Mouse (Mus musculus) midbrain, postnatal 0 days (tissue): ENCODE data around the gene AC140267.1. TPM values are rescaled to one million over a fixed set of nuclear protein-coding genes. Genes with fewer than 3 reads are reported as not detected.
A peak's percentile ranks its signal among the peaks of the same experiment; 100 is the strongest.

ENCODE experiments used
- ATAC-seq: fragments of 200-750 bp; cut with Nextera tagmentation; 2 replicates; pipeline ENCODE4 v1.8.0; 2017; ENCODE audit warnings: moderate number of reproducible peaks, mild to moderate bottlenecking, moderate TSS enrichment, moderate library complexity; ENCODE audit not compliant: low FRiP score
- DNase-seq: peaks from one replicate; pipeline ENCODE4 v3.0.0-alpha.2; 2015; ENCODE audit warnings: low spot score
- H3K27ac ChIP-seq: fragments of 300-500 bp; sonication (generic); 2 replicates; pipeline ENCODE4 v1.5.1; 2014; ENCODE audit warnings: low read depth, mild to moderate bottlenecking, low read length, mixed read lengths
- H3K27me3 ChIP-seq: fragments of 300-500 bp; sonication (generic); 2 replicates; pipeline ENCODE4 v1.6.1; 2014; ENCODE audit warnings: low read length, control low read depth, mixed read lengths; ENCODE audit not compliant: insufficient read depth
- H3K36me3 ChIP-seq: fragments of 300-500 bp; sonication (generic); 2 replicates; pipeline ENCODE4 v1.6.1; 2014; ENCODE audit warnings: low read length, control low read depth, mixed read lengths; ENCODE audit not compliant: insufficient read depth
- H3K4me1 ChIP-seq: fragments of 300-500 bp; sonication (generic); 2 replicates; pipeline ENCODE4 v1.6.1; 2014; ENCODE audit warnings: mild to moderate bottlenecking, control low read depth, antibody characterized with exemption, low read length, mixed read lengths; ENCODE audit not compliant: insufficient read depth
- H3K4me2 ChIP-seq: fragments of 300-500 bp; sonication (generic); 2 replicates; pipeline ENCODE4 v1.6.1; 2014; ENCODE audit warnings: low read depth, mild to moderate bottlenecking, low read length, mixed read lengths; ENCODE audit not compliant: poor library complexity, severe bottlenecking
- H3K4me3 ChIP-seq: fragments of 300-500 bp; sonication (generic); 2 replicates; pipeline ENCODE4 v1.5.1; 2014; ENCODE audit warnings: low read depth, mild to moderate bottlenecking, low read length, moderate library complexity
- H3K9ac ChIP-seq: fragments of 300-500 bp; sonication (generic); replicated peaks from 2 replicates; pipeline ENCODE4 v1.6.1; 2014; ENCODE audit warnings: mild to moderate bottlenecking, low read length, moderate library complexity, mixed read lengths; ENCODE audit not compliant: poor library complexity, severe bottlenecking
- H3K9me3 ChIP-seq: fragments of 300-500 bp; sonication (generic); 2 replicates; pipeline ENCODE4 v1.6.1; 2016; ENCODE audit warnings: low read length, control low read depth
- CTCF ChIP-seq: IDR thresholded peaks from 2 replicates; pipeline ENCODE4 v1.5.1; 2016; ENCODE audit warnings: antibody characterized with exemption, mild to moderate bottlenecking
- WGBS: fragments of 180-500 bp; shearing (Covaris S2); extraction: QIAGEN DNeasy Blood & Tissue Kit; methylation state at CpG from one replicate; pipeline ENCODE4 v1.1.7; 2014; 5-methylcytosine and 5-hydroxymethylcytosine counted together
- polyA plus RNA-seq: library from polyadenylated mRNA; unstranded; fragments of >200 nt; fragmentation: Nextera tagmentation; extraction: Ambion mirVana; gene quantifications from 2 replicates; pipeline ENCODE4 v1.2.1, GENCODE M21; 2015
- total RNA-seq: library from RNA; depleted of rRNA; stranded (reverse); fragments of >200 nt; gene quantifications from 2 replicates; pipeline ENCODE4 v1.2.3, GENCODE M21; 2014

AC140267.1 gene
- total and polyA plus RNA-seq, 2 experiments from 2014 or later = 5.6 TPM; not detected in 1

DNA sequence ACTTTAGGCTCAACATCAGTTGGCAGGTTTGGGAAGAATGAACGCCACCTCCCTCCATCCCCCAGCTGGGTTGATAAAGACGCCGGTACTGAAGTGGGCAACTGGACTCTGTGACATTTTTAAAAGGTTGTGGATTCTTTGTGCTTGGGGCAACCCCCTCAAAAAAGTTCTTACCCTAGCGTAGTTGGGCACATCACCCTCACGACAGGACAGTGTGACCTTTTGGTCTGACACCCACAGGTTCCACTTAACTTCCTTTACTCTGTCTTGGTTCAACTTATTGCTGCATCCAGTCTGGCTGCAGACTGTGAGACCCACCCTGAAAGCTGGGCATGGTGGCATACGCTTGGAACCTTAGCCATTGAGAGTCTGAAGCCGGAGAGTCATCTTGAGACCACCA lies 11.9 kb upstream of the AC140267.1 start:
- ATAC-seq (no peak), DNase-seq (no peak)
- no peak for TF ChIP-seq CTCF
- Histone ChIP-seq H3K4me3 (no peak overlapping the region), H3K27ac (no peak overlapping the region), H3K4me2 (no peak overlapping the region), H3K27me3 (no peaks in the 10 kb centered on the region), H3K9me3 (no peaks in the 10 kb centered on the region), H3K36me3 (no peaks in the 10 kb centered on the region), H3K4me1 (no peaks in the 10 kb centered on the region), H3K9ac (no peak overlapping the region)
- WGBS = 93% methylated on average over 7 of the region's 7 CpGs

DNA sequence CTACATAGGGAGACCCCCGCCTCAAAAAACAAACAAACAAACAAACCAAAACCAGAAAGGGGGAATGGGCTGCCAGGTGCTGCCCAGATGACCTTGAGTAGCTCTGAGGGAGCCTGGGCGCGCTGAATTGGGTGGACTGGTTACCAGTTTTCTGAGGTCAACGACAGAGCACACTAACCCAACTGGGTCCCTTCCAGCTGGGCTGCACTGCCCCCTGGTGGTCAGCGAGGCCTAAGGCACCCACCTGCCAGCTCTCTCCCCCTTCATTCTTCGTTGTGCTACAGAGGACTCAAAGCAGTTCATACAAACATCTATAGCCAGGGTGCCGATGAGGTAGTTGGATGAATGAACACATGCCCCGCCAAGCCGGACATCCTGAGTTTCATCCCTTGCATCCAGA lies 10.4 kb upstream of the AC140267.1 start:
- no peaks in the 10 kb centered on the region for H3K36me3 ChIP-seq
- WGBS = 20% methylated on average over 9 of the region's 9 CpGs
- H3K4me1 ChIP-seq = no peaks in the 10 kb centered on the region
- no peaks in the 10 kb centered on the region for H3K9me3 ChIP-seq
- peak; percentile 83 for TF ChIP-seq CTCF
- DNase-seq = peak; percentile 36
- no peak overlapping the region for H3K4me3 ChIP-seq
- no peak overlapping the region for H3K27ac ChIP-seq
- H3K4me2 ChIP-seq = no peak overlapping the region
- no peak overlapping the region for H3K9ac ChIP-seq
- no peak for ATAC-seq
- H3K27me3 ChIP-seq = no peaks in the 10 kb centered on the region

DNA sequence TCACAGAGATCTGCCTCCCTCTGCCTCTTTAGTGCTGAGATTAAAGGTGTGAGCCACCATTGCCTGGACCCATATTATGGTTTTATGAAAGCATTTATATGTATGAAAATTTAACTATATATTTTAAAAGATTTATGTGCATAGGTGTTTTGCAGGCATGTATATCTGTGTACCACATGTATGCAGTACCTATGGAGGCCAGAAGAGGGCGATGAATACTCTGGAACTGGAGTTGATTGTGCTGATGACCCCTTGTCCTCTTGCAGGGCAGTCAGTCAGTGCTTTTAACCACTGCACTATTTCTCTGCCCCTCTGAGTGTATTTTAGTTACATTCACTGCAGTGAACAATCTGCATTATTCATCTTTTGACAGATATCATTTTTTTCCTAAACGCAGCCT lies 9.8 kb upstream of the AC140267.1 start:
- Histone ChIP-seq H3K9me3 (no peaks in the 10 kb centered on the region), H3K36me3 (no peaks in the 10 kb centered on the region), H3K27me3 (no peaks in the 10 kb centered on the region), H3K27ac (no peak overlapping the region), H3K4me2 (no peak overlapping the region), H3K4me1 (no peaks in the 10 kb centered on the region), H3K9ac (no peak overlapping the region), H3K4me3 (no peak overlapping the region)
- ATAC-seq = no peak
- 47% methylated on average over 2 of the region's 2 CpGs for WGBS
- TF ChIP-seq CTCF = peak; percentile 80
- peak; percentile 55 for DNase-seq

DNA sequence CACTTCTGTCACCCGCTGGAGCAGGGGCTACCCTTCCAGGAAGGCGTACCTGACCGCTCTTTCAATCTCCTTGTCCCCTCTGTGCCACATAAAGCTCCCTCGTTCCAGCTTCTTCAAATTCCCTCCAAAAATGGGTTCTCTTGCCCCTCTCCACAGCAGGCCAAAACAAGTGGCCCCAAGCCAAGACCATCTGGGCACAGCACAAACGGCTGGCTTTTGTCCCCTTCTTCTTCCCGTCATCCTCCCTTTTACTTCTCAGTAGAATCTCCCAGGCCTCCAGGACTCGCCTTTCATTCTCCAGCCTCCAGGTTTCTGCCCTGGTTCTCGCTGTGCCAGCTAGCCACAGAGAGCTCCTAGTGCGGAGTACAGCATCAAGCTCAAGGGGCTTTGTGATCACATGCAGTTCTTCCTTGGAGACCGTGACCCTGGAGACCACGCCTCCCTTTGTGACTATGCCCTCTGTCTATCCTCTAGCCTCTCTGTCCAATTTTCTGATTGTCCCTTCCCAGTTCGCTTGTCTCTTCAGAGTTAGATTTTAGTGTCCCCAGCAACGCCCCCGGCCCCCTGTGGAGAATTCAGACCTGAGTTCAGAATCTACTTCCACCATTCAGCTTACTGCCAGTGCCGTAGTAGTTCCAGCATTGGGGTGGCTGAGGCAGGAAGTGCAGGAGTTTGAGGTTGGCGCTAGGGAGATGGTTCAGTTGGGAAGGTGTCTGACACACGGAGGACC lies 7.4 kb upstream of the AC140267.1 start:
- TF ChIP-seq CTCF = no peak
- ATAC-seq (no peak), DNase-seq (peak; percentile 20)
- H3K27ac ChIP-seq = no peak overlapping the region
- no peak overlapping the region for H3K9ac ChIP-seq
- H3K4me2 ChIP-seq = no peak overlapping the region
- no peaks in the 10 kb centered on the region for H3K9me3 ChIP-seq
- no peak overlapping the region for H3K4me3 ChIP-seq
- H3K27me3 ChIP-seq = no peaks in the 10 kb centered on the region
- H3K36me3 ChIP-seq = no peaks in the 10 kb centered on the region
- WGBS = 57% methylated on average over 17 of the region's 17 CpGs
- no peaks in the 10 kb centered on the region for H3K4me1 ChIP-seq

DNA sequence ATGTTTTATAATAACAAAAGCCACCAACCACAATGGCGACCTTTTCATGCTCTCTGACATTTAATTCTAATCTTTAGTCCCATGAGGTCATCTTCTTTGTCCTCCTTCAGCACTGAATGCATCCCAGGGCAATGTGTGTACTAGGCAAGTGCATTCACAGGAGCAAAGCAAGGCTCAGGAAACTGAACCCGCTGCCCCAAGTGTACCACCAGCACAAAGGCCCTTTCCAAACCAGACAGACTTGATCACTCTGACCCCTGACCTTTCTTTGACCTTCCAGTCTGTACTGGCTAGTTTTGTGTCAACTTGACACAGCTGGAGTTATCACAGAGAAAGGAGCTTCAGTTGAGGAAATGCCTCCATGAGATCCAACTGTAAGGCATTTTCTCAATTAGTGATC lies 3.3 kb upstream of the AC140267.1 start:
- no peak for TF ChIP-seq CTCF
- no peak overlapping the region for H3K27ac ChIP-seq
- ATAC-seq (no peak), DNase-seq (no peak)
- no peaks in the 10 kb centered on the region for H3K27me3 ChIP-seq
- H3K4me2 ChIP-seq = no peak overlapping the region
- H3K36me3 ChIP-seq = peaks cover 12% of the 10 kb centered on the region
- 20% methylated on average over 2 of the region's 2 CpGs for WGBS
- H3K4me3 ChIP-seq = no peak overlapping the region
- no peaks in the 10 kb centered on the region for H3K9me3 ChIP-seq
- H3K4me1 ChIP-seq = peaks cover 5% of the 10 kb centered on the region; the same call in 1 of the 2 replicates
- H3K9ac ChIP-seq = no peak overlapping the region

DNA sequence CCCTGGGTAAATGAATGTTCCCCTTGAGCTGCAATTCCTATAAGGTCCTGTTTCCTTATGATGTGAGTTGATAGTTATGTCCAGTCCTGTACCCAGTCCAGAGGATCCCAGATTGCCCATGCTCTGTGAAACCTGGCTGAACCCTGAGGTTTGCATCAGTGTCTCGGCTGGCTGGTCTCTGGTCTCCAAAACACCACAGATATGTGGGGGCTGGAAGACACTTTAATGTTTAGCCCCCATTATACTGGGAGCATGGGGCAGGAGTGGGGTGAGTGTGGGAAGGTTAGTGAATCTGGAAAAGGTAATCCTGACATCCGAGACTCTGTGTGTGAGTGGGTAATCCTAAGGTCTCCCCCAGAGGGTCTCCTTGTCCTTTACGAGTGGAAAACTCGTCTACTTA lies 2.6 kb upstream of the AC140267.1 start:
- Histone ChIP-seq H3K4me1 (peaks cover 5% of the 10 kb centered on the region; the same call in 1 of the 2 replicates), H3K9ac (no peak overlapping the region), H3K27ac (peak overlapping the region; percentile 78), H3K4me2 (no peak overlapping the region), H3K36me3 (peaks cover 12% of the 10 kb centered on the region), H3K4me3 (no peak overlapping the region), H3K9me3 (no peaks in the 10 kb centered on the region), H3K27me3 (no peaks in the 10 kb centered on the region)
- no peak for DNase-seq
- no peak for ATAC-seq
- 53% methylated on average over 4 of the region's 4 CpGs for WGBS
- TF ChIP-seq CTCF = no peak
